Mouse (Mus musculus) embryonic facial prominence, embryonic 15.5 days (tissue): ENCODE data around the gene Tcp11l2. TPM values are rescaled to one million over a fixed set of nuclear protein-coding genes. Genes with fewer than 3 reads are reported as not detected.

Experiments
- ATAC-seq: fragments of 200-750 bp; cut with Nextera tagmentation; 2 replicates; pipeline ENCODE4 v1.8.0; 2017; ENCODE audit warnings: low read depth, moderate TSS enrichment; ENCODE audit not compliant: insufficient number of reproducible peaks, low FRiP score, low TSS enrichment
- H3K27ac ChIP-seq: fragments of 300-500 bp; sonication (generic); replicated peaks from 2 replicates; pipeline ENCODE4 v1.5.1; 2015; ENCODE audit warnings: mild to moderate bottlenecking, inconsistent platforms
- H3K27me3 ChIP-seq: fragments of 300-500 bp; sonication (generic); 2 replicates; pipeline ENCODE4 v1.6.1; 2015; ENCODE audit warnings: inconsistent platforms
- H3K36me3 ChIP-seq: fragments of 300-500 bp; sonication (generic); 2 replicates; pipeline ENCODE4 v1.6.1; 2015; ENCODE audit warnings: mild to moderate bottlenecking, inconsistent platforms
- H3K4me1 ChIP-seq: fragments of 300-500 bp; sonication (generic); 2 replicates; pipeline ENCODE4 v1.6.1; 2015; ENCODE audit warnings: inconsistent platforms
- H3K4me2 ChIP-seq: fragments of 300-500 bp; sonication (generic); replicated peaks from 2 replicates; pipeline ENCODE4 v1.6.1; 2015; ENCODE audit warnings: mild to moderate bottlenecking, inconsistent platforms
- H3K4me3 ChIP-seq: fragments of 300-500 bp; sonication (generic); replicated peaks from 2 replicates; pipeline ENCODE4 v1.5.1; 2015; ENCODE audit warnings: mild to moderate bottlenecking, inconsistent platforms
- H3K9ac ChIP-seq: fragments of 300-500 bp; sonication (generic); 2 replicates; pipeline ENCODE4 v1.6.1; 2015; ENCODE audit warnings: inconsistent platforms
- H3K9me3 ChIP-seq: fragments of 300-500 bp; sonication (generic); replicated peaks from 2 replicates; pipeline ENCODE4 v1.6.1; 2016; ENCODE audit warnings: inconsistent platforms
- WGBS: fragments of 180-500 bp; shearing (Covaris S2); methylation state at CpG from one replicate; pipeline ENCODE4 v1.1.7; 2015; 5-methylcytosine and 5-hydroxymethylcytosine counted together
- polyA plus RNA-seq: library from polyadenylated mRNA; unstranded; fragments of >200 nt; fragmentation: Nextera tagmentation; extraction: Ambion mirVana; gene quantifications from 2 replicates; pipeline ENCODE4 v1.2.1, GENCODE M21; 2015

Gene Tcp11l2
- polyA plus RNA-seq, 1 experiment from 2014 or later, result 22.4 TPM

DNA sequence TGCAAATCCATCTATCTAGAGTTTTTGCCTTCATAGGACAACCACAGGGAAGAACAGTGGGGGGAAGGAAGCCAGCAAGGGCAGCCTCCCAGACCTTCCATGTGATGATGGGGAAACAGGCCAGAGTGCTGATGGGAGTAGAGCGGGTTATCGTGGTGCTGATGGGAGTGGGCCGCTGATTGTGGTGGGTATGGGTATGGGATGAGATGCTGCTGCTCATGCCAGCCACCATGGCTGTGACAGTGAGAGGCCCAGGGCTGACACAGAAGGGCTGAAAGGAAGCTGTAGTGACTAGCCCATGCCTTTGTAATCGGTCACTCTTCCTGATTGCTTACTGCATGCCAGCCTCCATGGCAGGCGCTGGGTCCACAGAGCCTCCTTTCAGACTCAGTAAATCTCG, 36.8 kb upstream of the Tcp11l2 start:
- WGBS, result 84% methylated on average over 6 of the region's 6 CpGs
- ATAC-seq, result no peak

DNA sequence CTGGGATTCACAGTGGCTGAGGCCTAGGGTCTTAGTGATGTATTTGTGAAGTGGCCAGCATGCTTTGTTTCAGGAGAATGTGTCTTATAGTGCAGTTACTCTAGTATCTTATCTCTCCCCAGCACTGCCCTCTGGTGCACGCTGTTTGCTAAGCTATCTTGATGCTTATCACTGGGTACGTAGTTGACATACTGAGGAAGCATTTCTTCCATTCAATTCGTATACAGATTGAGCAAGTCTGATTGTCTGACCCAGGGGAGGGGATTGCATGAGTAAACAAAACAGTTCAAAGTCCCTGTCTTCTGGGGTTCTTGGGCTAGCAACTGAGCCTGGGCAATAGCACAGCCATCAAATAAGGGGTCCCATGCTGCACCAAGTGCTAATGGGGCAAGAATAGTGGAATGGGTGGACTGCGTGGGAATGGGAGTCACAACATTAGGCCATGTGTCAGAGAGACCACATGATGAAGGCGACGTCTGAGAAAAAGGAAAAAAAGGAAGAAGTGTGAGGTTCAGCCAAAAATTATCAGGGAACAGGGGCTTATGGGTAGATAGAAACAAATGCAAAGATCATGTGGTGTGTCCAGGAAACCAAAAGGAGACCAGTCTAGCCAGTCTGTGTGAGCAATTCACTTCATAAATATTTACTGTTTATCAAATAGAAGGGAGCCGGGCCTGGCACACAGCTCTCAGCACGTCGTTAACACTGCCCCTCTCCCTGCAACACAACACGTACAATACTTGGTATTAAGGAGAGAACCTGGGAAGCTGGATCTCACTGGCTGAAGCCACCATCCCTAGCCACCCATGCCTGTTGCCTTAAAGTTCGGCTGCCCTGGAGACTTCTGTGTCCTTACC, 33.4 kb upstream of the Tcp11l2 start:
- no peak for ATAC-seq
- WGBS, result 77% methylated on average over 11 of the region's 11 CpGs

More for the DNA sequence above, 36.8 kb upstream of the Tcp11l2 start:
- no peaks in the 10 kb centered on the region for H3K27me3 ChIP-seq
- H3K4me1 ChIP-seq, result peaks cover 9% of the 10 kb centered on the region; the same call in 1 of the 2 replicates
- H3K4me3 ChIP-seq, result no peak overlapping the region
- H3K9ac ChIP-seq, result no peak overlapping the region
- H3K27ac ChIP-seq, result no peak overlapping the region
- no peaks in the 10 kb centered on the region for H3K9me3 ChIP-seq
- no peaks in the 10 kb centered on the region for H3K36me3 ChIP-seq
- no peak overlapping the region for H3K4me2 ChIP-seq

DNA sequence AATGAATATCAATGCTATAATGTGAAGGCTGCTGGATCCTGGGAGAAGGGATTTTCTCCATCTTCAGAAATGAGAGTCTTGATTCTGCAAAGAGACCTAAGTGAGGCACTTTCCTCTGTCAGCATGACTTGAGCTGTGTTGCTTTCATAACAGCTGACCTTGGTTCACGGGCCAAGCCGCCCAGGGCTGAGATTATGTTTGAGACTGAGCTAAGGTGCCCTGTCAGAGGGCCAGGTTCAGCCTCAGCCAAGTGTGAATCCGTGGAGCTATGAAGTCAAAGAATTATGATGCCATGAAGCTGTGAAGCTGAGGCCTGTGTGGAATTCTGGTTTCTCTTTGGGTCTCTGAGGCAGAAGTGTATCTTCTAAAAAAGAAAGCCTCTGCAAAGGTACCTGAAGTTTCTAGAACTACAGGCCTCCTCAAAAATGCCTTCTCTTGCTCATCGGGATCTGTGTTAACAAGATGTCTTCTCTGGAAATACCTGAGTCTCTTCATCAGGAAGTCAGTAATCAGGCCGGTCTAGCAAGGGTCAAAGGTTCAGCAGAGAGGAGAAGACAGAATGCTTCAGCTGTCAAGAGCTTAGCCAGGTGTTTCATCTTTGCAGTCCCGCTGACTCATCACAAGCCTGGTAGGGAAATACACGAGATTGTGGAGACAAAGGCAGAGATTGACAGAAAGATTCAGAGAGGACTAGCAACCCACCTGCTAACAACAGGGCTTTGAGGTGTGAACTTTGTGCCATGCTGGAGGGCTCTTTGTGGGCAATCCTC, 31.4 kb upstream of the Tcp11l2 start:
- peaks cover 9% of the 10 kb centered on the region; the same call in 1 of the 2 replicates for H3K4me1 ChIP-seq
- H3K27me3 ChIP-seq, result no peaks in the 10 kb centered on the region
- WGBS, result 47% methylated on average over 7 of the region's 7 CpGs
- H3K9me3 ChIP-seq, result no peaks in the 10 kb centered on the region
- ATAC-seq, result no peak
- no peak overlapping the region for H3K4me3 ChIP-seq
- no peak overlapping the region for H3K27ac ChIP-seq
- H3K4me2 ChIP-seq, result no peak overlapping the region
- no peak overlapping the region for H3K9ac ChIP-seq
- H3K36me3 ChIP-seq, result no peaks in the 10 kb centered on the region

More for the DNA sequence above, 33.4 kb upstream of the Tcp11l2 start:
- Histone ChIP-seq H3K4me1 (0 out of 2 replicates have a peak, but pooled peaks cover 7% of the 10 kb centered on the region), H3K4me3 (no peak overlapping the region), H3K36me3 (no peaks in the 10 kb centered on the region), H3K27ac (no peak overlapping the region), H3K9me3 (no peaks in the 10 kb centered on the region), H3K27me3 (no peaks in the 10 kb centered on the region), H3K9ac (no peak overlapping the region), H3K4me2 (no peak overlapping the region)

DNA sequence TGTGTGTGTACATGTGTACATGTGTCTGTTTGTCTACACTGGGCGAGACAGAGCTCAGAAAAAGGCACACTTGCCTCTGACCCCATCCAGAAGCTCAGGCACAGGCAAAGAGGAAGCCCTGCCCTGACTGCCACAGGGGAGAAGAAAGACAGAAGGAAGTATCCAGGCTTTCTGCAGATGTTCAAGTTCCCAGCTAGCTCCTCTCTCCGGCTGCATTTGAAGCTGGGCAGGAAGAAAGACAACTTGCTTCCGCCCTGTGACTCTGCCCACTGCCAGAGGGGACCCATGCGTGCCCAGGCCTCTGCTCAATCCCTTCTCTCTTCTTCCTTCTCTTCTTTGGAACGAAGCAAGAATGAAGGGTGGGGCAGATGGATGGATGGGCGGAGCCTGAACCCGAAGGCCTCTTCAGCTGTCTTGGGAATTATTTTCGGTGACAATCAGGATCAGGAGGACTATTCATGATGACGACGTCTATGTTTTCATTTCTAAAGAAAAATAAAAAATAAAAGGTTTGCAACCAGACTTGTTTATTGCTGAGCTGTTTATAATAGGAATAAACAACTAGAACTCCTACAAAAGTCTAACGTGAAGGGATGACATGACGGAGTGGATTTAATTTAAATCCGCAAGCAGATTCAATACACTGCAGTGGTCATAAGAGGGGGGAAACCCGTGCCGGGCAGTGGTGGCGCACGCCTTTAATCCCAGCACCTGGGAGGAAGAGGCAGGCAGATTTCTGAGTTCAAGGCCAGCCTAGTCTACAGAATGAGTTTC, 27.1 kb upstream of the Tcp11l2 start:
- WGBS, result 65% methylated on average over 17 of the region's 17 CpGs

DNA sequence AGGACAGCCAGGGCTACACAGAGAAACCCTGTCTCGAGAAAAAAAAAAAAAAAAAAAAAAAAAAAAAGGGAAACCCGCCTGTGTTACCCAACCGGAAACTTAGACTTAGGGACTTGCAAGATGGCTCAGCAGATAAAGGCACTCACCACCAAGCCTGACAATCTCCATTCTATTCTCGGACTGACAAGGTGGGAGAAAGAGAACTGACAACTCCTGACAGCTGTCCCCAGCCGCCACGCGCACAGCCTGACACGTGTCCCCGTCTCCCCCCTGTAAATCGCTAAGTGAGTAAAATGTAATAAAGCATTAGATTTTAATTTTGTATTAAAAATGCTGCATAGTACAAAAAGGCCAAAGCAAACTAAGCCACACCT, 26.5 kb upstream of the Tcp11l2 start:
- 77% methylated on average over 10 of the region's 10 CpGs for WGBS
- Histone ChIP-seq H3K27me3 (no peaks in the 10 kb centered on the region), H3K4me2 (no peak overlapping the region), H3K36me3 (no peaks in the 10 kb centered on the region), H3K9me3 (no peaks in the 10 kb centered on the region), H3K4me1 (peaks cover 3% of the 10 kb centered on the region; the same call in 1 of the 2 replicates), H3K9ac (no peak overlapping the region), H3K27ac (no peak overlapping the region), H3K4me3 (no peak overlapping the region)
- no peak for ATAC-seq

More for the DNA sequence above, 27.1 kb upstream of the Tcp11l2 start:
- Histone ChIP-seq H3K9me3 (no peaks in the 10 kb centered on the region), H3K4me2 (no peak overlapping the region), H3K27ac (no peak overlapping the region), H3K27me3 (no peaks in the 10 kb centered on the region), H3K4me3 (no peak overlapping the region), H3K9ac (no peak overlapping the region), H3K36me3 (no peaks in the 10 kb centered on the region), H3K4me1 (peaks cover 4% of the 10 kb centered on the region; the same call in 1 of the 2 replicates)
- no peak for ATAC-seq

DNA sequence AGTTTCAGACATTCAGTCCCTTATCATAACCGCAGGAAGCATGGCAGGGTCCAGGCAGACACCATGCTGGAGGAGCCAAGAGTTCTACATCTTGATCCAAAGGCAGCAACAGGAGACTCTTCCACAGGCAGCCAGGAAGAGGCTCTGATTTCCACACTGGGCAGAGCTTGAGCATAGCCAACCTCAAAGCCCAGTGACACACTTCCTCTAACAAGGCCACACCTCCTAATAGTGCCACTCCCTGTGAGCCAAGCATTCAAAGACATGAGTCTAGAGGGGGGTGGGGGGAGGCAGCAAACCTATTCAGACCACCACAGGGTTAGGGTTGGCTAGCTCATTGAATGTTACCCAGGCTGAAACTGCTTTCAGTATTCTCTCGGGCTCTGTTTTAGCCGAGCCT, 24.6 kb upstream of the Tcp11l2 start:
- 94% methylated on average over 3 of the region's 3 CpGs for WGBS
- Histone ChIP-seq H3K9ac (no peak overlapping the region), H3K36me3 (no peaks in the 10 kb centered on the region), H3K4me2 (no peak overlapping the region), H3K4me1 (peaks cover 3% of the 10 kb centered on the region; the same call in 1 of the 2 replicates), H3K4me3 (no peak overlapping the region), H3K9me3 (no peaks in the 10 kb centered on the region), H3K27ac (no peak overlapping the region), H3K27me3 (no peaks in the 10 kb centered on the region)
- ATAC-seq, result no peak

DNA sequence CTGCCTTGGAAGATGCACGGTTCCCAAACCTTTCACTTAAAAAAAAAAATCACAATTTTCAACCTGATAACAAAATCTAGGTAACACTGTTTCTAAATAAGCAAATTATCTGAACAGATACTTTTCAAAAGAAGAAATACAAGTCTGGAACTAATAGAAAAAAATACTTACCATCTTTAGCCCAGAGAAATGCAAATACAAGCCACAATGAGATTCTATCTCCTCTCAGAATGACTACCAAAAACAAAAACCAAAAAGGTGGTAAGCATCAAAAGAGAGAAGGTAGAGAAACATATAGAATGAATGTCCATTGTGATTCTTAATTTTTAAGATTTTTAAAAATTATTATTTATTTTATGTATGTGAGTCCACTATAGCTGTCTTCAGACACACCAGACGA, 23.9 kb upstream of the Tcp11l2 start:
- Histone ChIP-seq H3K9me3 (no peaks in the 10 kb centered on the region), H3K27me3 (no peaks in the 10 kb centered on the region), H3K4me3 (no peak overlapping the region), H3K4me2 (no peak overlapping the region), H3K36me3 (no peaks in the 10 kb centered on the region), H3K4me1 (peaks cover 3% of the 10 kb centered on the region; the same call in 1 of the 2 replicates), H3K9ac (no peak overlapping the region), H3K27ac (no peak overlapping the region)
- WGBS, result 81% methylated on average over 2 of the region's 2 CpGs
- ATAC-seq, result no peak

DNA sequence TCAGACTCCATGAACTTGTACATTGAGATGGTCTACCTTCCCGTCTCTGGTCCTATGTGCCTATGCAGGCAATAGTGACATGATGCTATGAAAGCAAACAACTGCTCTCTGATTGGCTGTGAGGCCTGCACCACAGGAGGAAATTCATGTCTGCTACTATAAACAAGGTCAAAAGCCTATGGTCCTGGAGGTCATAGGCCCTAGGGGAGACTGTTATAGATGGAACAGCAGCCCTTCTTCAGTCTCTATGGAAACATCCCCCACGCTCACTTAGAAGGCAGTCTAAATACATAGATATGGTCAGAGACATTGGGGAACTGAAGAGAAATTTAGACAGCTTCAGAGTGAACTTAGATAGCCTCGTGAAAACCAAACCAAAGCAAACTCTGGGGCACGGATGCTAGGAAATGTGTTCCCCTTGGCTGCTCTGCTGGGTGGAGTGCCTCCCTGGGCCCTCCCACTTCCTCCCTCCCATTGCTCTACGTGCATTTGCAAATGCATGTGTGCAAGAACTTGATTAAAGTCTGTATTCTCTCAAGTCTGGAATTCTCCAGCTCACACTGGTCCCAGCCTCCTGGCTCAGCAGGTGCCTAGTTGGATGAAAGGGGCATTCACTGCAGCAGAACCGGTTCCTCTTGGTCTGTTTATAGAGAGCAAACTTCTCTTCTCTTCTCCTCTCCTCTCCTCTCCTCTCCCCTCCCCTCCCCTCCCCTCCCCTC, 22.0 kb upstream of the Tcp11l2 start:
- H3K27ac ChIP-seq, result no peak overlapping the region
- no peaks in the 10 kb centered on the region for H3K27me3 ChIP-seq
- H3K9ac ChIP-seq, result no peak overlapping the region
- H3K4me1 ChIP-seq, result no peaks in the 10 kb centered on the region
- no peaks in the 10 kb centered on the region for H3K9me3 ChIP-seq
- WGBS, result 31% methylated on average over 6 of the region's 6 CpGs
- H3K4me2 ChIP-seq, result no peak overlapping the region
- H3K36me3 ChIP-seq, result no peaks in the 10 kb centered on the region
- no peak for ATAC-seq
- no peak overlapping the region for H3K4me3 ChIP-seq

DNA sequence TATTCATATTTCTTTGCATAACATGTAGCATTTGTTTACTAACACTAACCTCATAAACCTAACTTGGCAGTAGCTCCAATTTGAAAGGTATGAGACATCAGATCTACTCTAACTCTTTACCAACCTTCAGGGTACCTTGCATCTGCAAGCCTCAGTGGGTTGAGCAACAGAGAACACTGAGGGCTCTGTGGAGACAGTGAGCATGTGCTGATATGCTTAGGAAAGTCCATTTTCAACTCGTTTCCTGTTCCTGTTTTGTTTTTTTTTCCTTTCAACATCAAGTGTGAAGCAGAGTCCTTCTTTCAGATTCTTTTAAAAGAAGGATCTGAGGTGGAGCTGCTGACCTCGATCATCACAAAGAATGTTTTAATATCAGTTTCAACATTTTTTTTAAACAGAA, 20.3 kb upstream of the Tcp11l2 start:
- Histone ChIP-seq H3K27me3 (no peaks in the 10 kb centered on the region), H3K27ac (no peak overlapping the region), H3K4me3 (no peak overlapping the region), H3K4me2 (no peak overlapping the region), H3K9ac (no peak overlapping the region), H3K4me1 (no peaks in the 10 kb centered on the region), H3K36me3 (no peaks in the 10 kb centered on the region), H3K9me3 (no peaks in the 10 kb centered on the region)
- ATAC-seq, result no peak
- WGBS, result 57% methylated on average over 2 of the region's 2 CpGs

DNA sequence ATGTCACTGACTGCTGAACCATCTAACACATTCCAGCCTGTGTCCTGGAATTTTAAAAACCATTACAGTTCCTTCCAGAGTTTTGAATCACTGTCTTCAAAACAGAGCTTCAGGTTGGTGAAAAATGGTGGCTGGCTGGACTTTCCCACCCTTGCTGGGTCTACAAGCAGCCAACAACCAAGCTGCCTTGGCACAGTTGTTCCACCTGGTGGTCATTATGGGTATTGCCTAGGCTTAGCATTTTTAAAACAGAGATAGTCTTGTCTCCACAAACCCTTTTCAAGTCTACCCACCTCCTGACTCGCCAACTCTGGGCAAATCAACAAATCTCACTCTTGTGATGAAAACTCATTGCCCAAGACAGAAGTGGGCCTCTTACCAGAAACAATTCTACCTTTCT, 17.9 kb upstream of the Tcp11l2 start:
- Histone ChIP-seq H3K4me2 (no peak overlapping the region), H3K27ac (no peak overlapping the region), H3K9me3 (no peaks in the 10 kb centered on the region), H3K9ac (no peak overlapping the region), H3K4me1 (0 out of 2 replicates have a peak, but pooled peaks cover 6% of the 10 kb centered on the region), H3K4me3 (no peak overlapping the region), H3K36me3 (no peaks in the 10 kb centered on the region), H3K27me3 (no peaks in the 10 kb centered on the region)
- ATAC-seq, result no peak
- WGBS, result 94% methylated on average over 1 of the region's 1 CpGs
